Mouse (Mus musculus): Measurements from ENCODE around the gene Osmr. TPM values are rescaled to one million over a fixed set of nuclear protein-coding genes. Genes with fewer than 3 reads are reported as not detected.

Gene Osmr
- 1.7 and 1.9 TPM in 2 replicates for polyA plus RNA-seq (2014; fragmentation: Nextera tagmentation; extraction: Ambion mirVana)

GRCm38 (mm10) chr15:6874601-6875019 lies at the start of gene Osmr:
Gene Osmr (minus strand): TSS chr15:6874969.
- H3K27me3 ChIP-seq (ENCODE audit: control insufficient read depth, insufficient read depth, low read length), result 0 out of 2 replicates have a peak, but pooled peaks cover 8% of the 10 kb centered on the region
- 0 out of 2 replicates have a peak within 1 kb of the TSS, but pooled peaks have one; percentile 17 for H3K9ac ChIP-seq (replicated peaks; ENCODE audit: low read depth, low read length)
- H3K4me3 ChIP-seq (ENCODE audit: low read depth, low read length), result peak within 1 kb of the TSS; percentile 35
- 0 out of 2 replicates have a peak, but pooled peaks have one; percentile 18 for ATAC-seq (ENCODE audit: low read depth)
- H3K36me3 ChIP-seq (ENCODE audit: control insufficient read depth, insufficient read depth, low read length), result no peaks in the 10 kb centered on the region
- WGBS, result 7% methylated on average over 16 of the region's 16 CpGs
- 0 out of 2 replicates have a peak, but pooled peaks cover 7% of the 10 kb centered on the region for H3K4me1 ChIP-seq (ENCODE audit: control insufficient read depth, insufficient read depth, low read length)
- H3K4me2 ChIP-seq (ENCODE audit: low read depth, low read length), result peak within 1 kb of the TSS; percentile 60
- H3K27ac ChIP-seq (ENCODE audit: low read depth, low read length), result no peak within 1 kb of the TSS
- no peaks in the 10 kb centered on the region for H3K9me3 ChIP-seq (ENCODE audit: control insufficient read depth, low read length)

- no peak overlapping the region for H3K4me2 ChIP-seq (ENCODE audit: low read depth, low read length)
- no peaks in the 10 kb centered on the region for H3K27me3 ChIP-seq (ENCODE audit: control insufficient read depth, insufficient read depth, low read length)
- H3K9me3 ChIP-seq (ENCODE audit: control insufficient read depth, low read length), result no peaks in the 10 kb centered on the region
- WGBS, result 84% methylated on average over 6 of the region's 6 CpGs
- no peak overlapping the region for H3K9ac ChIP-seq (replicated peaks; ENCODE audit: low read depth, low read length)
- no peaks in the 10 kb centered on the region for H3K36me3 ChIP-seq (ENCODE audit: control insufficient read depth, insufficient read depth, low read length)
- H3K4me3 ChIP-seq (ENCODE audit: low read depth, low read length), result no peak overlapping the region
- ATAC-seq (ENCODE audit: low read depth), result no peak
- H3K4me1 ChIP-seq (ENCODE audit: control insufficient read depth, insufficient read depth, low read length), result no peaks in the 10 kb centered on the region
- no peak overlapping the region for H3K27ac ChIP-seq (ENCODE audit: low read depth, low read length)
Measured at GRCm38 (mm10) chr15:6919406-6919805, 44.6 kb upstream of the Osmr start.

DNA sequence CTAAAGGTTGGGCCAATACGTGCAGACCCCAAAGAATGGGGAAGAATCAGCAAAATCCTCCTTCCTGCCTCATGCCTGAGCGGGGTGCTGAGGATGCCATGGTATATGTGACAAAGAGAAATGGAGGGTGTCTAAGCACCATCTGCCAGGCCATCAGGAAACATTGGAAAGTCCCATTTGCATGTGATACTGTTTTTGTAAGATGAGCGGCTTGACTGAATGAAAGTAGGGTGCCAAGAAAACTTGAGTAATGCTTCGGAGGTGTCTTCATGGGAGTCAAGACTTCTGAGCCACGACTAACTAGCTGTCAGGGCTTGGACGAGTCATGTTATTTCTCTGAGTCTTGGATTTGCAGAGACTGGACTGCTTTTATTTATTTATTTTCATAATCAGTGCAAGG lies 39.4 kb upstream of the Osmr start:
- no peaks in the 10 kb centered on the region for H3K4me1 ChIP-seq (ENCODE audit: control insufficient read depth, insufficient read depth, low read length)
- 84% methylated on average over 6 of the region's 6 CpGs for WGBS
- no peaks in the 10 kb centered on the region for H3K27me3 ChIP-seq (ENCODE audit: control insufficient read depth, insufficient read depth, low read length)
- H3K4me3 ChIP-seq (ENCODE audit: low read depth, low read length), result no peak overlapping the region
- H3K36me3 ChIP-seq (ENCODE audit: control insufficient read depth, insufficient read depth, low read length), result no peaks in the 10 kb centered on the region
- no peak overlapping the region for H3K9ac ChIP-seq (replicated peaks; ENCODE audit: low read depth, low read length)
- no peak overlapping the region for H3K4me2 ChIP-seq (ENCODE audit: low read depth, low read length)
- no peak for ATAC-seq (ENCODE audit: low read depth)
- no peaks in the 10 kb centered on the region for H3K9me3 ChIP-seq (ENCODE audit: control insufficient read depth, low read length)
- no peak overlapping the region for H3K27ac ChIP-seq (ENCODE audit: low read depth, low read length)

GRCm38 (mm10) chr15:6909669-6910068 lies 34.9 kb upstream of the Osmr start:
- ATAC-seq (ENCODE audit: low read depth), result peak; percentile 94
- no peaks in the 10 kb centered on the region for H3K9me3 ChIP-seq (ENCODE audit: control insufficient read depth, low read length)
- WGBS, result 6% methylated on average over 11 of the region's 11 CpGs
- H3K36me3 ChIP-seq (ENCODE audit: control insufficient read depth, insufficient read depth, low read length), result no peaks in the 10 kb centered on the region
- no peak overlapping the region for H3K4me2 ChIP-seq (ENCODE audit: low read depth, low read length)
- no peaks in the 10 kb centered on the region for H3K4me1 ChIP-seq (ENCODE audit: control insufficient read depth, insufficient read depth, low read length)
- no peaks in the 10 kb centered on the region for H3K27me3 ChIP-seq (ENCODE audit: control insufficient read depth, insufficient read depth, low read length)
- H3K9ac ChIP-seq (replicated peaks; ENCODE audit: low read depth, low read length), result no peak overlapping the region
- no peak overlapping the region for H3K4me3 ChIP-seq (ENCODE audit: low read depth, low read length)
- H3K27ac ChIP-seq (ENCODE audit: low read depth, low read length), result no peak overlapping the region

- no peak overlapping the region for H3K4me2 ChIP-seq (ENCODE audit: low read depth, low read length)
- no peak overlapping the region for H3K27ac ChIP-seq (ENCODE audit: low read depth, low read length)
- no peaks in the 10 kb centered on the region for H3K9me3 ChIP-seq (ENCODE audit: control insufficient read depth, low read length)
- H3K9ac ChIP-seq (replicated peaks; ENCODE audit: low read depth, low read length), result no peak overlapping the region
- WGBS, result 77% methylated on average over 14 of the region's 14 CpGs
- H3K4me1 ChIP-seq (ENCODE audit: control insufficient read depth, insufficient read depth, low read length), result no peaks in the 10 kb centered on the region
- no peaks in the 10 kb centered on the region for H3K27me3 ChIP-seq (ENCODE audit: control insufficient read depth, insufficient read depth, low read length)
- no peak for ATAC-seq (ENCODE audit: low read depth)
- no peak overlapping the region for H3K4me3 ChIP-seq (ENCODE audit: low read depth, low read length)
- no peaks in the 10 kb centered on the region for H3K36me3 ChIP-seq (ENCODE audit: control insufficient read depth, insufficient read depth, low read length)
Measured at GRCm38 (mm10) chr15:6909084-6909483, 34.3 kb upstream of the Osmr start.

DNA sequence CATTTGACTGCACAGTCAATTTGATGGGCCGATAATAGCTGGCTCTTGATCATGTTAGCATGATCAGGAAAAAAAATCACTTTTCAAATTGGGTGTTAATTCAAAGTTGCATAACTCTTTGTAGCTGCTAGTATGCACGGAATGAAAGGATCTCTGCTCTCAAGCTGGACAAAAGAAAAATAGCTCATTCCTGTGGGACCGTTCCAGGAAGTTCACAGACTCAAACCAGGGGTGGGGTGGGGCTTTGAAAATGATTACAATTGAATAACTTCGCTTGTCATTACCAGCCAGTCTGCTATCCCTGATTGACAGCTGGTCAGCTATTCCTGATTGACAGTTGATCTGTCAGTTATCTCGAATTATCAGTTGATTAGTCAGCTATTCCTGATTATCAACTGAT lies 33.8 kb upstream of the Osmr start:
- no peak for ATAC-seq (ENCODE audit: low read depth)
- Histone ChIP-seq H3K9ac (replicated peaks; ENCODE audit: low read depth, low read length) (no peak overlapping the region), H3K36me3 (ENCODE audit: control insufficient read depth, insufficient read depth, low read length) (no peaks in the 10 kb centered on the region), H3K27me3 (ENCODE audit: control insufficient read depth, insufficient read depth, low read length) (no peaks in the 10 kb centered on the region), H3K27ac (ENCODE audit: low read depth, low read length) (no peak overlapping the region), H3K4me2 (ENCODE audit: low read depth, low read length) (no peak overlapping the region), H3K4me1 (ENCODE audit: control insufficient read depth, insufficient read depth, low read length) (no peaks in the 10 kb centered on the region), H3K4me3 (ENCODE audit: low read depth, low read length) (no peak overlapping the region), H3K9me3 (ENCODE audit: control insufficient read depth, low read length) (no peaks in the 10 kb centered on the region)
- WGBS, result 78% methylated on average over 5 of the region's 5 CpGs

DNA sequence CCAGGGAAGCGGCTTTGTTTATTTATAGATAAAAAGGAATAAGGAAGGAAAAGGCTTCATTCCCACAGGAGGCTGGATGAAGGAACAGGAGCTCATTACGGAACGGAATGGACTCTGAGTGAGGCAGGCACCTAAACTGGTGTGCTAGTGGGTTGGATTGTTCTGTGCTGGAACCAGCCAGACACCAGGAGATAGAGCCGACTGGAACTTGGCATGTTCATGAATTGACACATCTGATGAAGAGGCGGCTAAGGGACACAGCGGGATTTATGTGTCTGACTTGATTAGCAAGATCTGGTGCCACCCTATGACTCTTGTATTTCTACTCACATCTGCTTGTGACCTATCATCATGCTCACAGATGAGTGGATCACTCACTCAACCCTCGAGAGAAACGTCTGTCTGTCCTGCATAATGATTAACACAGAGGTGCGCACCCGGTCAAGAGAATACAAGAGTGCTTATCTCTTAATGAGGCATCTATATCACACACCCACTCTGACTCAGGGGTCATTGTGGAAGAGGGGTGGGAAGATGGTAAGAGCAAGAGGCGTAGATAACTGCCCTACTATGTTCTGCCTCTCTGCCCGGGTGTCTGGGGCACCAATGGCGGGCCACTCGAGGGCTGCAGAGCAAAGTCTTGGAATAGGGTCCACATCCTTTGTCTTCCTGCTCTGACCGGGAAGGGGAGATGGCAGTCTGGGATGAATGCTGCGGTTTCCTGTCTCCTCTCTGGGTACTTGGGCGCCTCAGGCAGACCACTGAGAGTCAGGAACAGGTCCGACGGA lies 31.7 kb upstream of the Osmr start:
- Histone ChIP-seq H3K9ac (replicated peaks; ENCODE audit: low read depth, low read length) (no peak overlapping the region), H3K4me1 (ENCODE audit: control insufficient read depth, insufficient read depth, low read length) (no peaks in the 10 kb centered on the region), H3K36me3 (ENCODE audit: control insufficient read depth, insufficient read depth, low read length) (no peaks in the 10 kb centered on the region), H3K27ac (ENCODE audit: low read depth, low read length) (no peak overlapping the region), H3K4me3 (ENCODE audit: low read depth, low read length) (no peak overlapping the region), H3K27me3 (ENCODE audit: control insufficient read depth, insufficient read depth, low read length) (no peaks in the 10 kb centered on the region), H3K9me3 (ENCODE audit: control insufficient read depth, low read length) (no peaks in the 10 kb centered on the region), H3K4me2 (ENCODE audit: low read depth, low read length) (no peak overlapping the region)
- 85% methylated on average over 19 of the region's 19 CpGs for WGBS
- no peak for ATAC-seq (ENCODE audit: low read depth)

GRCm38 (mm10) chr15:6905726-6906125 lies 31.0 kb upstream of the Osmr start:
- Histone ChIP-seq H3K27ac (ENCODE audit: low read depth, low read length) (no peak overlapping the region), H3K27me3 (ENCODE audit: control insufficient read depth, insufficient read depth, low read length) (no peaks in the 10 kb centered on the region), H3K9me3 (ENCODE audit: control insufficient read depth, low read length) (no peaks in the 10 kb centered on the region), H3K4me3 (ENCODE audit: low read depth, low read length) (no peak overlapping the region), H3K9ac (replicated peaks; ENCODE audit: low read depth, low read length) (no peak overlapping the region), H3K36me3 (ENCODE audit: control insufficient read depth, insufficient read depth, low read length) (no peaks in the 10 kb centered on the region), H3K4me2 (ENCODE audit: low read depth, low read length) (no peak overlapping the region), H3K4me1 (ENCODE audit: control insufficient read depth, insufficient read depth, low read length) (no peaks in the 10 kb centered on the region)
- WGBS, result 91% methylated on average over 4 of the region's 4 CpGs
- no peak for ATAC-seq (ENCODE audit: low read depth)

DNA sequence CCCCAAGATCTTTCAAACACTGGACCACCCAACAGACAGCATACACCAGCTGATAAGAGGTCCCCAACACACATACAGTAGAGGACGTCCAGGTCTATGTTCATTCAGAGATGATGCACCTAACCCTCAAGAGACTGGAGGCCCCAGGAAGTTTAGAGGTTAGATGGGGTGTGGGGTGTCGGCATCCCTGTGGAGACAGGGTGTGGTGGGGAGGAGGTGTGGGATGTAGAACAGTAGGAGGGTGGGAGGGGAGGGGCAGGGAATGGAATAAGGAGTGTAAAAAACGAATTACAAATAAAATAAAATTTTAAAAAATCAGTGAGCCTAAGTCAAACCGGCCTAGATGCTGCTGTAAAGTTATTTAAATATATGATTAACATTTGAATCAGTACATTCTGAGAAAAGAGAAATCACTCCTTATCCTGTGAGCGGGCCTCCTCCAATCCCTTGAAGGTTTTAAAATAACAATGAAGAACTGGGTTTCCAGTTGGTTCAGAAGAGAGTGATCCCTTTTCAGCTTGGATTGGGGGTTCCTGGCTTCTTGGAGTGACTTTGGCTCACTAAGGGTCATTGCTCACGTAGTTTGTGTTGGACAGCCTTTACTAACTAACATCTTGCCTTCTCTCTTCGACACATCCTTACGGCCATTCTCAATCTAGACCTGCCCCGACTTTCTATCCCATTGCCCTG lies 28.7 kb upstream of the Osmr start:
- no peaks in the 10 kb centered on the region for H3K4me1 ChIP-seq (ENCODE audit: control insufficient read depth, insufficient read depth, low read length)
- H3K4me2 ChIP-seq (ENCODE audit: low read depth, low read length), result no peak overlapping the region
- H3K27ac ChIP-seq (ENCODE audit: low read depth, low read length), result no peak overlapping the region
- no peaks in the 10 kb centered on the region for H3K9me3 ChIP-seq (ENCODE audit: control insufficient read depth, low read length)
- no peak overlapping the region for H3K4me3 ChIP-seq (ENCODE audit: low read depth, low read length)
- no peak for ATAC-seq (ENCODE audit: low read depth)
- no peaks in the 10 kb centered on the region for H3K36me3 ChIP-seq (ENCODE audit: control insufficient read depth, insufficient read depth, low read length)
- no peaks in the 10 kb centered on the region for H3K27me3 ChIP-seq (ENCODE audit: control insufficient read depth, insufficient read depth, low read length)
- H3K9ac ChIP-seq (replicated peaks; ENCODE audit: low read depth, low read length), result no peak overlapping the region
- WGBS, result 69% methylated on average over 9 of the region's 9 CpGs
